Mouse (Mus musculus): Measurements from ENCODE around the gene Mpo. TPM values are rescaled to one million over a fixed set of nuclear protein-coding genes. Genes with fewer than 3 reads are reported as not detected.

Gene Mpo
- polyA plus RNA-seq, 1 experiment from 2014 or later = 2.7 TPM

Other genes with a start within 250 kb of the Mpo start
- gene Gm11492, start 226.9 kb upstream of the Mpo start, polyA plus RNA-seq (2018) = not detected in 3 replicates
- gene Sept4, start 224.7 kb upstream of the Mpo start, polyA plus RNA-seq (2018) = not detected in 3 replicates
- 9.4 to 13.5 TPM (median 12.0 TPM) in 3 replicates for gene Mtmr4, start 201.4 kb upstream of the Mpo start, polyA plus RNA-seq (2018)
- gene Hsf5, start 176.4 kb upstream of the Mpo start, polyA plus RNA-seq (2018) = not detected in 3 replicates
- gene Rnf43, start 130.9 kb upstream of the Mpo start, polyA plus RNA-seq (2018) = 0.70 to 0.96 TPM (median 0.83 TPM) in 3 replicates
- gene Supt4a, start 56.0 kb upstream of the Mpo start, polyA plus RNA-seq (2018) = 69.4 to 113 TPM (median 85.3 TPM) in 3 replicates
- gene Tspoap1, start 33.0 kb upstream of the Mpo start, polyA plus RNA-seq (2018) = 0.82 to 1.7 TPM (median 1.6 TPM) in 3 replicates
- gene Lpo, start 34.7 kb downstream of the Mpo start, polyA plus RNA-seq (2018) = not detected in 3 replicates
- 2.1 to 3.5 TPM (median 3.2 TPM) in 3 replicates for gene Mks1, start 59.6 kb downstream of the Mpo start, polyA plus RNA-seq (2018)
- not detected in 3 replicates for gene Epx, start 82.0 kb downstream of the Mpo start, polyA plus RNA-seq (2018)
- not detected in 3 replicates for gene Olfr462, start 98.7 kb downstream of the Mpo start, polyA plus RNA-seq (2018)
- not detected in 3 replicates for gene Olfr463, start 103.8 kb downstream of the Mpo start, polyA plus RNA-seq (2018)
- not detected in 3 replicates for gene Olfr464, start 127.4 kb downstream of the Mpo start, polyA plus RNA-seq (2018)
- 62.0 to 99.4 TPM (median 76.2 TPM) in 3 replicates for gene Dynll2, start 194.0 kb downstream of the Mpo start, polyA plus RNA-seq (2018)